21 mouse cellular contexts compared by ENCODE assay signal in the genomic region with DNA sequence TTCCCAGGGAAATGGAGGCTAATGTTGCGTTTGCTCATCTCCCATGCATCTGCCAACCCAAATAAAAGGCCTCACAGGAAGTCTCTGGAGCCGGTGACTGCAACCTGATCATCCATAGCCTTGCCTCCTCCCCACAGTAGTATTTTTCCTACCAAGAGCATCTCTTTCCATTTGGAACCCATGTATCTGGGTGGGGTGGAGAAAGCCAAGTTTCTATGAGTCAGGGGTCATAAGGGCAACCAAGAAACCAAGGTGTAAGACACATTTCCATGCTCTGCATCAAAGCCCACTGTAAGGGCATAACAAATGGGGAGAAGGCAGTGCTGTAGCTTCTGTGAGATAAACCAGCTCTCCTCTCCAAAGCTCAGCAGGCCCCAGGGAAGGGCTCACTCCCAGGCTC. TPM values are rescaled to one million over a fixed set of nuclear protein-coding genes. Genes with fewer than 3 reads are reported as not detected.
DNase-seq lines count a peak whose midpoint lies in the region; ATAC-seq and TF ChIP-seq lines count a peak whose summit lies in the region.
"Had no signal": no experiment of that assay in that cellular context is flagged by ENCODE, and none has a peak within 500 bp of the region (broad histone marks: within the 10 kb centered on the region; RNA-seq: fewer than 3 reads in every experiment).

No protein-coding gene starts in this region.

- no peak overlapping the region for H3K4me2 ChIP-seq in kidney, postnatal 0 days (ENCODE audit: low read length)
- peak overlapping the region; percentile 20 for H3K4me2 ChIP-seq in myocyte (ENCODE audit: low read depth)
- H3K4me2 ChIP-seq: embryonic facial prominence, embryonic 15.5 days; forebrain, embryonic 15.5 days; hindbrain, embryonic 15.5 days had no signal

- no peak for ATAC-seq in kidney, postnatal 0 days (replicated peaks; ENCODE audit: low FRiP score, low read depth)
- ATAC-seq: activated CD4-positive, CD25-positive, alpha-beta regulatory T cell, adult 4 months; forebrain, embryonic 15.5 days had no signal

- H3K9me3 ChIP-seq in kidney, postnatal 0 days (replicated peaks; ENCODE audit: low read length) = no peaks in the 10 kb centered on the region
- H3K9me3 ChIP-seq: embryonic facial prominence, embryonic 15.5 days; forebrain, embryonic 10.5 days; forebrain, embryonic 15.5 days; heart, embryonic 10.5 days; hindbrain, embryonic 15.5 days had no signal

- no peak overlapping the region for H3K27ac ChIP-seq in kidney, postnatal 0 days
- H3K27ac ChIP-seq: embryonic facial prominence, embryonic 15.5 days; forebrain, embryonic 10.5 days; forebrain, embryonic 15.5 days; heart, embryonic 10.5 days; hindbrain, embryonic 15.5 days had no signal

- TF ChIP-seq POLR2A in myocyte (IDR thresholded peaks at IDR 0.05; ENCODE audit: insufficient read length, low read depth) = no peak

- H3K36me3 ChIP-seq in kidney, postnatal 0 days (ENCODE audit: insufficient read depth, low read length) = no peaks in the 10 kb centered on the region
- H3K36me3 ChIP-seq in C2C12 (ENCODE audit: control insufficient read depth, insufficient read depth) (no peaks in the 10 kb centered on the region), myocyte (ENCODE audit: control insufficient read depth, insufficient read depth) (no peaks in the 10 kb centered on the region)
- H3K36me3 ChIP-seq: embryonic facial prominence, embryonic 15.5 days; forebrain, embryonic 10.5 days; forebrain, embryonic 15.5 days; heart, embryonic 10.5 days; hindbrain, embryonic 15.5 days had no signal

- H3K9ac ChIP-seq in kidney, postnatal 0 days (ENCODE audit: low read depth, low read length) = no peak overlapping the region
- H3K9ac ChIP-seq: embryonic facial prominence, embryonic 15.5 days; forebrain, embryonic 15.5 days; hindbrain, embryonic 15.5 days had no signal

- H3K79me2 ChIP-seq in C2C12 (ENCODE audit: control insufficient read depth, insufficient read depth) = peaks cover 19% of the 10 kb centered on the region
- H3K79me2 ChIP-seq in myocyte (ENCODE audit: control insufficient read depth, insufficient read depth) = peaks cover 12% of the 10 kb centered on the region

- no peak for TF ChIP-seq CTCF in kidney, postnatal 0 days (IDR thresholded peaks at IDR 0.05; ENCODE audit: low read depth)
- no peak for TF ChIP-seq CTCF in C2C12 (IDR thresholded peaks at IDR 0.05; ENCODE audit: control insufficient read depth, insufficient read depth, insufficient read length)

- DNase-seq in cerebellum, adult 9-10 months = peak; percentile 2
- no peak for DNase-seq in cerebellum, postnatal 36 days
- peak; percentile 30 for DNase-seq in kidney, postnatal 0 days (ENCODE audit: low spot score)
- DNase-seq in kidney, postnatal 4 days = no peak
- no peak for DNase-seq in testis, postnatal 10 days (ENCODE audit: low spot score)
- DNase-seq: adrenal gland, postnatal 14 days; cerebellum, adult 11-12 months; cerebellum, adult 9-11 months; embryo, embryonic 11 days; gastrocnemius, postnatal 10 days; heart, adult 18-20 months; heart, postnatal 14 days had no signal

- no peak overlapping the region for H3K4me3 ChIP-seq in kidney, postnatal 0 days (replicated peaks; ENCODE audit: low read depth, low read length)
- no peak overlapping the region for H3K4me3 ChIP-seq in C2C12 (ENCODE audit: insufficient read depth, poor library complexity, severe bottlenecking)
- H3K4me3 ChIP-seq in myocyte = no peak overlapping the region
- H3K4me3 ChIP-seq: embryonic facial prominence, embryonic 15.5 days; erythroblast, embryonic 14.5 days; forebrain, embryonic 10.5 days; forebrain, embryonic 15.5 days; heart, embryonic 10.5 days; hindbrain, embryonic 15.5 days had no signal

- no peaks in the 10 kb centered on the region for H3K27me3 ChIP-seq in kidney, postnatal 0 days (ENCODE audit: insufficient read depth, low read length)
- H3K27me3 ChIP-seq in C2C12 (ENCODE audit: control insufficient read depth, insufficient read depth, insufficient read length) = no peaks in the 10 kb centered on the region
- H3K27me3 ChIP-seq in myocyte (ENCODE audit: control insufficient read depth, insufficient read depth, insufficient read length) = no peaks in the 10 kb centered on the region
- H3K27me3 ChIP-seq: embryonic facial prominence, embryonic 15.5 days; forebrain, embryonic 15.5 days; hindbrain, embryonic 15.5 days had no signal

- H3K79me3 ChIP-seq in C2C12 (ENCODE audit: low read depth) = peaks cover 12% of the 10 kb centered on the region

- H3ac ChIP-seq in C2C12 (ENCODE audit: control insufficient read depth, insufficient read length, low read depth) = no peak overlapping the region
- no peak overlapping the region for H3ac ChIP-seq in myocyte (ENCODE audit: control insufficient read depth, insufficient read length)

- WGBS in kidney, postnatal 0 days = 29% methylated on average over 2 of the region's 2 CpGs

- H3K4me1 ChIP-seq in kidney, postnatal 0 days (replicated peaks; ENCODE audit: insufficient read depth, low read length) = peaks cover 12% of the 10 kb centered on the region; the same call in 1 of the 2 replicates

TF ChIP-seq in C2C12, 6 proteins besides CTCF, POLR2A, EP300 and RAD21:
- TF ChIP-seq MYOG (IDR thresholded peaks at IDR 0.05; ENCODE audit: control insufficient read depth, extremely low read depth, insufficient read length) (no peak), MAX (IDR thresholded peaks at IDR 0.05) (peak; percentile 58)
TF ChIP-seq in C2C12: peak in this region for 1.

TF ChIP-seq in myocyte, 11 proteins besides CTCF, POLR2A, EP300 and RAD21:
- no peak for TF ChIP-seq MYOD1 (IDR thresholded peaks at IDR 0.05; ENCODE audit: control insufficient read depth in 1 of 3, insufficient read length in 2 of 3, low read depth in 2 of 3)
- no peak for TF ChIP-seq CEBPB (IDR thresholded peaks at IDR 0.05; ENCODE audit: insufficient read depth, poor library complexity, severe bottlenecking)
- no peak for TF ChIP-seq SRF (IDR thresholded peaks at IDR 0.05; ENCODE audit: control insufficient read depth, insufficient read length, low read depth)
- no peak for TF ChIP-seq REST (IDR thresholded peaks at IDR 0.05; ENCODE audit: insufficient read depth, insufficient read length)
- TF ChIP-seq POLR2AphosphoS2 (IDR thresholded peaks at IDR 0.05; ENCODE audit: insufficient read length, low read depth) = no peak
- no peak for TF ChIP-seq TCF12 (IDR thresholded peaks at IDR 0.05; ENCODE audit: insufficient read depth, poor library complexity, severe bottlenecking)
- TF ChIP-seq MYOG (IDR thresholded peaks at IDR 0.05; ENCODE audit: control insufficient read depth in 1 of 3, insufficient read depth in 1 of 3, insufficient read length in 2 of 3, low read depth in 2 of 3) = no peak
- no peak for TF ChIP-seq E2F4 (IDR thresholded peaks at IDR 0.05; ENCODE audit: insufficient read depth)
- TF ChIP-seq MAX (IDR thresholded peaks at IDR 0.05; ENCODE audit: low read depth) = no peak
- TF ChIP-seq USF1 (IDR thresholded peaks at IDR 0.05; ENCODE audit: low read depth) = no peak
- no peak for TF ChIP-seq TCF3 (IDR thresholded peaks at IDR 0.05; ENCODE audit: insufficient read length, low read depth)

RNA-seq across cellular contexts. Expression of a gene that starts 3.6 kb away (rescaled TPM):
- polyA plus RNA-seq in kidney, postnatal 0 days (2015; fragmentation: Nextera tagmentation; extraction: Ambion mirVana) = 67.5 and 68.0 TPM in 2 replicates
- polyA plus RNA-seq in C2C12 (2012; fragmentation: generic; extraction: Trizol) = 47.3 TPM
- polyA plus RNA-seq in myocyte (2012; fragmentation: generic; extraction: Trizol) = 46.3 TPM

RNA-seq across cellular contexts. Expression of a gene that starts 22.9 kb away (rescaled TPM):
- polyA plus RNA-seq in kidney, postnatal 0 days (2015; fragmentation: Nextera tagmentation; extraction: Ambion mirVana) = 2.4 and 2.6 TPM in 2 replicates
- polyA plus RNA-seq in C2C12 (2012; fragmentation: generic; extraction: Trizol) (10.2 TPM), myocyte (2012; fragmentation: generic; extraction: Trizol) (7.2 TPM)

RNA-seq across cellular contexts. Expression of a gene that starts 23.2 kb away (rescaled TPM):
- 0.68 and 0.74 TPM in 2 replicates for polyA plus RNA-seq in kidney, postnatal 0 days (2015; fragmentation: Nextera tagmentation; extraction: Ambion mirVana)
- 0.42 TPM for polyA plus RNA-seq in C2C12 (2012; fragmentation: generic; extraction: Trizol)
- polyA plus RNA-seq in myocyte (2012; fragmentation: generic; extraction: Trizol) = 0.38 TPM
- polyA plus RNA-seq: activated CD4-positive, CD25-positive, alpha-beta regulatory T cell, adult 4 months had no signal

Comparison
In these comparisons a context has a peak if more than half of its experiments do, and no peak if none do; other contexts are left out.
1. DNase-seq: peak in cerebellum, adult 9-10 months (single experiment) and kidney, postnatal 0 days (single experiment); none in cerebellum, postnatal 36 days (0 of 2), kidney, postnatal 4 days (0 of 2) and testis, postnatal 10 days (single experiment).